Mouse (Mus musculus): ENCODE data around the gene Akap5. TPM values are rescaled to one million over a fixed set of nuclear protein-coding genes. Genes with fewer than 3 reads are reported as not detected.

Akap5 gene
- polyA plus RNA-seq, 1 experiment from 2014 or later: 5.2 TPM

DNA sequence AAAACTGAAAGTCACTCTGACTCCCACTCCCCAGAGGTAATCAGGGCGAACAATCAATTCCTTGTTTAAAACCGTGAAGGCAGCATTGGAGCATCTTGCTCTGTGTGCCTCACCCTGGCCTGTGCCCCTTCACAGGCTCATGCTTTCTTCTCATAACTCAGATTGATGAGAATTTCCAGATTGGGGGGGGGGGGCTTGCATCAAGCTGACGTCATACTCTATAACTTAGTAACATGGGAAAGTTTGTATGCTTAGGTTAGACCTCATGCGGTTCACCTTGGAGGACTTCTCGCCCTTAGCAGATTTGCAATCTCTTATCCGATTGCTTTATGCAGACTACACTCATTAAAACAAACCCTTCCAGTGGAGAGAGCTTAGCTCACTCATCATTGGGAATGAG, 49.3 kb downstream of the Akap5 start:
- Histone ChIP-seq H3K9ac (ENCODE audit: low read length) (no peak overlapping the region), H3K4me2 (ENCODE audit: low read depth, low read length, severe bottlenecking) (no peak overlapping the region), H3K27me3 (ENCODE audit: control insufficient read depth, insufficient read depth, low read length) (no peaks in the 10 kb centered on the region), H3K4me1 (replicated peaks; ENCODE audit: control insufficient read depth, insufficient read depth, low read length) (peaks cover 4% of the 10 kb centered on the region; the same call in 1 of the 2 replicates), H3K36me3 (ENCODE audit: control insufficient read depth, insufficient read depth, low read length) (no peaks in the 10 kb centered on the region), H3K27ac (ENCODE audit: low read depth, low read length) (no peak overlapping the region), H3K4me3 (ENCODE audit: low read depth, low read length) (no peak overlapping the region), H3K9me3 (ENCODE audit: control insufficient read depth, low read length) (no peaks in the 10 kb centered on the region)
- 80% methylated on average over 6 of the region's 6 CpGs for WGBS
- DNase-seq (ENCODE audit: low spot score) (no peak), ATAC-seq (replicated peaks; ENCODE audit: low FRiP score) (no peak)

DNA sequence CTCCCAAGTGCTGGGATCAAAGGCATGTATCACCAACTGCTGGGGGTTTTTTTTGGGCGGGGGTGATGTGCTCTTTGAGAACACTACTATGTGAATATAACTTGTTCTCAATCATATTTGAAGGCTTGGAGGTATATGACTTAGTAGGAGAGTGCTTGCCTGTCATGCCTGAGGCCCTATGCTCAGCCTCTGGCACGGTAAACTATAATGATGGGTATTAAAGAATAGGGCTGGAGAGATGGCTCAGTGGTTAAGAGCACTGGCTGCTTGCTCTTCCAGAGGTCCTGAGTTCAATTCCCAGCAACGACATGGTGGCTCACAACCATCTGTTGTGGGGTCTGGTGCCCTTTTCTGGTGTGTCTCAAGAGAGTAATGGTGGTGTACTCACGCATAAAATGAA, 50.2 kb downstream of the Akap5 start:
- H3K9ac ChIP-seq (ENCODE audit: low read length): no peak overlapping the region
- peaks cover 4% of the 10 kb centered on the region; the same call in 1 of the 2 replicates for H3K4me1 ChIP-seq (replicated peaks; ENCODE audit: control insufficient read depth, insufficient read depth, low read length)
- H3K27ac ChIP-seq (ENCODE audit: low read depth, low read length): no peak overlapping the region
- DNase-seq (ENCODE audit: low spot score) (no peak), ATAC-seq (replicated peaks; ENCODE audit: low FRiP score) (no peak)
- no peaks in the 10 kb centered on the region for H3K36me3 ChIP-seq (ENCODE audit: control insufficient read depth, insufficient read depth, low read length)
- H3K4me3 ChIP-seq (ENCODE audit: low read depth, low read length): no peak overlapping the region
- no peak overlapping the region for H3K4me2 ChIP-seq (ENCODE audit: low read depth, low read length, severe bottlenecking)
- no peaks in the 10 kb centered on the region for H3K9me3 ChIP-seq (ENCODE audit: control insufficient read depth, low read length)
- WGBS: 92% methylated on average over 4 of the region's 4 CpGs
- no peaks in the 10 kb centered on the region for H3K27me3 ChIP-seq (ENCODE audit: control insufficient read depth, insufficient read depth, low read length)

DNA sequence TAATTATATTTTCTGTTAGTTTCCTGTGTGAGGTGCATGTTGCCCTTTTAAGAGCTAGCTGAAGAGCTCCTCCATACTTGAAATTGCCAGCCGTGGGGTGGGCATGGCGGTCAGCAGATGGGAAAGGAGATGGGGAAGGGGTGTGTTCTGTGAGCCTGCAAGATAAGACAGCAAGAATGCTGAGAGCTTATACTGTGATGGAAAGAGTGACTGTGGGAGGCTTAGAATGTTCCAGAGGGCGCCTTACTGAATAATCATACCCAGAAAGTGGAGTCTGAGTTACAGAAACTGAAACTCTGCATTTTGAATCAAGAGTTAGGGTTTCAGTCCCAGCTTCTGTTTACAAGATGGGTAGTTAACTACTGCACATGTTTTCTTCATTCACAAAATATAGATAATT, 50.8 kb downstream of the Akap5 start:
- no peak for DNase-seq (ENCODE audit: low spot score)
- 82% methylated on average over 3 of the region's 3 CpGs for whole genome bisulfite sequencing
- H3K9me3 ChIP-seq (ENCODE audit: control insufficient read depth, low read length): no peaks in the 10 kb centered on the region
- H3K9ac ChIP-seq (ENCODE audit: low read length): no peak overlapping the region
- no peaks in the 10 kb centered on the region for H3K36me3 ChIP-seq (ENCODE audit: control insufficient read depth, insufficient read depth, low read length)
- H3K27ac ChIP-seq (ENCODE audit: low read depth, low read length): no peak overlapping the region
- H3K4me3 ChIP-seq (ENCODE audit: low read depth, low read length): no peak overlapping the region
- H3K4me1 ChIP-seq (replicated peaks; ENCODE audit: control insufficient read depth, insufficient read depth, low read length): peaks cover 4% of the 10 kb centered on the region; the same call in 1 of the 2 replicates
- H3K4me2 ChIP-seq (ENCODE audit: low read depth, low read length, severe bottlenecking): no peak overlapping the region
- H3K27me3 ChIP-seq (ENCODE audit: control insufficient read depth, insufficient read depth, low read length): no peaks in the 10 kb centered on the region
- ATAC-seq (replicated peaks; ENCODE audit: low FRiP score): no peak

DNA sequence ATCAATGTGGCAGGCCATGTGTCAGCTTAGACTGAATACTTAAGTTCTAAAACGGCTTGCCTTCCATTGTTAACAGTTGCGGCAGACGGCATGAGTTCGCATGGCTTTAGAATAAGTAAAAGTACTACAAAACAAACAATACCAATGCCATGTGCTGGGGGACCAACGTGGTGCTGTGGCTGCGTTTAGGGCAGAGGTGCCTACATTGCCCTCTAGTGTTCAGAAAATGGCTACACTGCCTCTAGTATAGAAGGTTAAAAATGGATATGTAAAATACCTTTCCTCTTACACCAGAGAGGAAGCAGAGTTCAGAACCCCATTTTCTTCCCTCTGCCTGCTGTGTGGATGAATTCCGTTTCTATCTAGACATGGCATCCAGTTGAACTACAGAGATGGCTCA, 52.0 kb downstream of the Akap5 start:
- H3K36me3 ChIP-seq (ENCODE audit: control insufficient read depth, insufficient read depth, low read length): no peaks in the 10 kb centered on the region
- no peaks in the 10 kb centered on the region for H3K27me3 ChIP-seq (ENCODE audit: control insufficient read depth, insufficient read depth, low read length)
- WGBS: 42% methylated on average over 7 of the region's 7 CpGs
- H3K4me3 ChIP-seq (ENCODE audit: low read depth, low read length): no peak overlapping the region
- H3K27ac ChIP-seq (ENCODE audit: low read depth, low read length): no peak overlapping the region
- no peak for ATAC-seq (replicated peaks; ENCODE audit: low FRiP score)
- no peak for DNase-seq (ENCODE audit: low spot score)
- no peak overlapping the region for H3K9ac ChIP-seq (ENCODE audit: low read length)
- peaks cover 4% of the 10 kb centered on the region; the same call in 1 of the 2 replicates for H3K4me1 ChIP-seq (replicated peaks; ENCODE audit: control insufficient read depth, insufficient read depth, low read length)
- no peaks in the 10 kb centered on the region for H3K9me3 ChIP-seq (ENCODE audit: control insufficient read depth, low read length)
- no peak overlapping the region for H3K4me2 ChIP-seq (ENCODE audit: low read depth, low read length, severe bottlenecking)

DNA sequence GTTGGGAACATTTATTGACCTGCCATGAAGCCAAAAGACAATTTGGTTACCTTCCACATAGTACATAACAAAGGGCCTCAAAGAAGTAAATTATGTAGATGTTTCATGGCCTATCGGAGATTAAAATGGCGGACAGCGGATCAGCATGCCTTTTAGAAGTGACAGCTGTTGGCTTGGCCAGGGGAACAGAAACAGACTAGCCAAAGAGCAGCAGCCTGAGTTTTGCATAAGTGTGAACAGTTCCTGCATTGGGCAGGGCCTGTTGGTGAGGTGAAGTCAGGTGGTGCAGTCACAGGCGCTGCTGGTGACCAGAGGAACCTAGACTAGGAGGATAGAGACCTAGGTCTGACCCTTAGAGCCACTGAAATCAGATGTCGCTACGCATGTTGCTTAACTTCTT, 52.4 kb downstream of the Akap5 start:
- Histone ChIP-seq H3K27ac (ENCODE audit: low read depth, low read length) (no peak overlapping the region), H3K9ac (ENCODE audit: low read length) (no peak overlapping the region), H3K4me1 (replicated peaks; ENCODE audit: control insufficient read depth, insufficient read depth, low read length) (peaks cover under 1% of the 10 kb centered on the region; the same call in 1 of the 2 replicates), H3K9me3 (ENCODE audit: control insufficient read depth, low read length) (no peaks in the 10 kb centered on the region), H3K36me3 (ENCODE audit: control insufficient read depth, insufficient read depth, low read length) (no peaks in the 10 kb centered on the region), H3K4me2 (ENCODE audit: low read depth, low read length, severe bottlenecking) (no peak overlapping the region), H3K4me3 (ENCODE audit: low read depth, low read length) (no peak overlapping the region), H3K27me3 (ENCODE audit: control insufficient read depth, insufficient read depth, low read length) (no peaks in the 10 kb centered on the region)
- no peak for ATAC-seq (replicated peaks; ENCODE audit: low FRiP score)
- WGBS: 94% methylated on average over 6 of the region's 6 CpGs
- no peak for DNase-seq (ENCODE audit: low spot score)

DNA sequence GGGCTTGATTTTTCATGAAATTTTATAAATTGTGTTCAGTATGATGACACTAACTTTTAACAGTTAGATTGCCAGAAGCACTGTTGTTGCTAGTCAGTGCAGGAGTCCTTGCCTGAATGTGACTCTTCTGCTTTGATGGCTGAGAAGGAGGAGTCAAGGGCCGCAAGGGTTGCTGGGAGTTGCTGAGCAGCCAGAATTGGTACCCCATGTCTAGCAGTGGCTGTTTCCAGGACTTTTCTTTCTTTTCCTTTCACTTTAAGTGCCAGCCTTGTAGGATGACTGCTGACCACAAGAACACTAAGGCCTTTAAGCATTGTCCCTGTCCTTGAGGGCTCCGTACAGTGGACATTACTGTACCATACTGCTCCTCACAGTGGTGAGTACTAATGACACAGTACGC, 53.0 kb downstream of the Akap5 start:
- DNase-seq (ENCODE audit: low spot score) (no peak), ATAC-seq (replicated peaks; ENCODE audit: low FRiP score) (no peak)
- WGBS: 91% methylated on average over 3 of the region's 3 CpGs
- no peak overlapping the region for H3K4me3 ChIP-seq (ENCODE audit: low read depth, low read length)
- H3K27me3 ChIP-seq (ENCODE audit: control insufficient read depth, insufficient read depth, low read length): no peaks in the 10 kb centered on the region
- no peak overlapping the region for H3K27ac ChIP-seq (ENCODE audit: low read depth, low read length)
- H3K9me3 ChIP-seq (ENCODE audit: control insufficient read depth, low read length): no peaks in the 10 kb centered on the region
- H3K4me1 ChIP-seq (replicated peaks; ENCODE audit: control insufficient read depth, insufficient read depth, low read length): no peaks in the 10 kb centered on the region
- H3K36me3 ChIP-seq (ENCODE audit: control insufficient read depth, insufficient read depth, low read length): no peaks in the 10 kb centered on the region
- no peak overlapping the region for H3K9ac ChIP-seq (ENCODE audit: low read length)
- no peak overlapping the region for H3K4me2 ChIP-seq (ENCODE audit: low read depth, low read length, severe bottlenecking)

DNA sequence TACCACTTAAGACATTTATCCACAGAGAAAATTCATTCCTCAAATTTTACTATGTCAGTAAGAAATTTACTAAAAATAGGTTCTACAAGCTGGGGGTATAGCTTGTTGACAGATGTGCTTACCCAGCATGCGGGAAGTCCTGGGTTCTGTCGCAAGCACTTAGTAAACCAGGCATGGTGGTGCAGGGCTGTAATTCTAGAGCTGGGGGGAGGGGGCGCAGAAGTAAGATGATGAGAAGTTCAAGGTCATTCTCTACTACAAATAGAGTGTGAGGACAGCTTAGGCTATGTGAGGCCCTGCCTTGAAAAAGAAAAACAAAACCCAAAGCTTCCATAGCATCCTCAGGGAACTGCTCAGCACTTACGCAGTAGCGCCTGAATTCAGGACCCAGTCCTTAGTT, 53.9 kb downstream of the Akap5 start:
- WGBS: 92% methylated on average over 5 of the region's 5 CpGs

DNA sequence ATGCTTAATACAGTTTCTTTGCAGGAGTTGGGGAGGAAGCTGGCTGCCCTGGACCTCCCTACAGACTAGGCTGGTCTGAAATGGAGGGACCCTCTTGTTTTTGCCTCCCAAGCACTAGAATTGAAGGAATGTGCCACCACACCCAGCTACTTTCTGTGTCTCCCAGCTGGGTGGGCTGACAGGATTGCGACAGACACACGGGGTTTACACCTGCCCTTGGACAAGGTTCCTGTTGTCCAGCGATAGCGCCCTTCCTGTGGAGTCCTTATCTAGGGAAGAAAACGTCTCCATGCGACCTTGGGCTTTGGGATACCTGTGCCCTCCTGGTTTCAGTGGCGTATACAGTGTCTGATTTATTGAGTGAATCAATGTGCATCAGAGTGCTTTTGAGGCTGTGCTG, 55.5 kb downstream of the Akap5 start:
- 89% methylated on average over 7 of the region's 7 CpGs for WGBS
- no peak overlapping the region for H3K27ac ChIP-seq (ENCODE audit: low read depth, low read length)

More for the DNA sequence above, 53.9 kb downstream of the Akap5 start:
- no peaks in the 10 kb centered on the region for H3K36me3 ChIP-seq (ENCODE audit: control insufficient read depth, insufficient read depth, low read length)
- ATAC-seq (replicated peaks; ENCODE audit: low FRiP score): no peak
- no peaks in the 10 kb centered on the region for H3K9me3 ChIP-seq (ENCODE audit: control insufficient read depth, low read length)
- no peaks in the 10 kb centered on the region for H3K27me3 ChIP-seq (ENCODE audit: control insufficient read depth, insufficient read depth, low read length)
- no peaks in the 10 kb centered on the region for H3K4me1 ChIP-seq (replicated peaks; ENCODE audit: control insufficient read depth, insufficient read depth, low read length)
- H3K27ac ChIP-seq (ENCODE audit: low read depth, low read length): no peak overlapping the region
- H3K4me2 ChIP-seq (ENCODE audit: low read depth, low read length, severe bottlenecking): no peak overlapping the region
- no peak overlapping the region for H3K4me3 ChIP-seq (ENCODE audit: low read depth, low read length)
- no peak for DNase-seq (ENCODE audit: low spot score)
- no peak overlapping the region for H3K9ac ChIP-seq (ENCODE audit: low read length)

More for the DNA sequence above, 55.5 kb downstream of the Akap5 start:
- DNase-seq (ENCODE audit: low spot score) (no peak), ATAC-seq (replicated peaks; ENCODE audit: low FRiP score) (no peak)
- Histone ChIP-seq H3K4me3 (ENCODE audit: low read depth, low read length) (no peak overlapping the region), H3K4me1 (replicated peaks; ENCODE audit: control insufficient read depth, insufficient read depth, low read length) (no peaks in the 10 kb centered on the region), H3K4me2 (ENCODE audit: low read depth, low read length, severe bottlenecking) (no peak overlapping the region), H3K9ac (ENCODE audit: low read length) (no peak overlapping the region), H3K36me3 (ENCODE audit: control insufficient read depth, insufficient read depth, low read length) (no peaks in the 10 kb centered on the region; the same call in 1 of the 2 replicates), H3K27me3 (ENCODE audit: control insufficient read depth, insufficient read depth, low read length) (no peaks in the 10 kb centered on the region), H3K9me3 (ENCODE audit: control insufficient read depth, low read length) (no peaks in the 10 kb centered on the region)
